Mouse (Mus musculus) myocyte (in vitro differentiated cells): ENCODE measurements at regions not wholly inside any gene's neighbourhood (a gene's known extent, or its start where the extent isn't known, plus 50 kb on each side); places are given as distances from the start of the nearest gene placed in this dataset.

Experiments used
- CEBPB ChIP-seq: IDR thresholded peaks from 2 replicates; pipeline ENCODE4 v1.6.1; 2011; ENCODE audit warnings: mild to moderate bottlenecking, moderate library complexity; ENCODE audit not compliant: poor library complexity, insufficient read depth, severe bottlenecking
- E2F4 ChIP-seq: IDR thresholded peaks from one replicate; pipeline ENCODE4 v1.6.1; 2011; ENCODE audit warnings: mild to moderate bottlenecking, control low read depth, moderate library complexity; ENCODE audit not compliant: insufficient read depth
- MAX ChIP-seq: IDR thresholded peaks from one replicate; pipeline ENCODE4 v1.6.1; 2011; ENCODE audit warnings: low read depth, mild to moderate bottlenecking, control low read depth
- MYOD1 ChIP-seq, 3 experiments: IDR thresholded peaks; one replicate each; pipeline ENCODE4 v1.6.1; 2011; ENCODE audit warnings: control low read depth in 2 of 3, low read depth in 2 of 3, mild to moderate bottlenecking in 2 of 3, moderate library complexity in 1 of 3; ENCODE audit not compliant: insufficient read length in 2 of 3, control insufficient read depth in 1 of 3
- MYOG ChIP-seq, 3 experiments: IDR thresholded peaks; one replicate each; pipeline ENCODE4 v1.6.1; 2011; ENCODE audit warnings: control low read depth in 2 of 3, low read depth in 2 of 3, mild to moderate bottlenecking in 2 of 3; ENCODE audit not compliant: insufficient read length in 2 of 3, control insufficient read depth in 1 of 3, insufficient read depth in 1 of 3
- POLR2A ChIP-seq: IDR thresholded peaks from one replicate; pipeline ENCODE4 v1.6.1; 2011; ENCODE audit warnings: low read depth, mild to moderate bottlenecking, control low read depth, moderate library complexity; ENCODE audit not compliant: insufficient read length
- POLR2AphosphoS2 ChIP-seq: IDR thresholded peaks from one replicate; pipeline ENCODE4 v1.6.1; 2011; ENCODE audit warnings: low read depth, control low read depth; ENCODE audit not compliant: insufficient read length
- TCF12 ChIP-seq: IDR thresholded peaks from one replicate; pipeline ENCODE4 v1.6.1; 2011; ENCODE audit warnings: mild to moderate bottlenecking, control low read depth; ENCODE audit not compliant: poor library complexity, insufficient read depth, severe bottlenecking
- TCF3 ChIP-seq: IDR thresholded peaks from one replicate; pipeline ENCODE4 v1.6.1; 2011; ENCODE audit warnings: low read depth, control low read depth; ENCODE audit not compliant: insufficient read length
- USF1 ChIP-seq: IDR thresholded peaks from one replicate; pipeline ENCODE4 v1.6.1; 2011; ENCODE audit warnings: low read depth, mild to moderate bottlenecking, control low read depth, moderate library complexity

DNA sequence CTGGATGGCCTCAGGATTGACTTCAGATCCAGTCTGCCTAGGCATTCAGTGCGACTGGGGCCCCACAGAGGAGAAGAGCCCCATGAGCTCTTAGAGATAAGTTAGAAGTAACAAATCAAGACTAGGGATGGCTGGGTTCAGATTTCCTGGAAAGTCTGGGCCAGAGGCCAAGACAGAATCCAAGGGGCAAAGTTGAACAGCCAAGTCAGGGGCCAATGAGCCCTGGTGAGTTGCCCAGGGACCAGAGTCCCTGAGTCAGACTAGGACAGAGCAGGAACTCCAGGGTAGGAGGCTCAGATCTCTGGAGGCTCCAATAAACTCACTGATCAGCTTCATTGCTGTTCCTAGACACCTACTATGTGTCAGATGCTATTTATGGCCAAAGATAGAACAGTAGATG lies 87.6 kb downstream of the Gm826 start:
- TF ChIP-seq USF1 (no peak), TCF12 (no peak), POLR2A (no peak), POLR2AphosphoS2 (no peak), E2F4 (no peak), TCF3 (no peak), MYOG (IDR thresholded peaks at IDR 0.05; ENCODE audit: control insufficient read depth in 1 of 3, insufficient read depth in 1 of 3, insufficient read length in 2 of 3, low read depth in 2 of 3) (no peak), CEBPB (no peak), MAX (no peak), MYOD1 (IDR thresholded peaks at IDR 0.05; ENCODE audit: control insufficient read depth in 1 of 3, insufficient read length in 2 of 3, low read depth in 2 of 3) (no peak)
